Mouse (Mus musculus) skeletal muscle tissue, postnatal 0 days (tissue): ENCODE results near the gene Washc2. TPM values are rescaled to one million over a fixed set of nuclear protein-coding genes. Genes with fewer than 3 reads are reported as not detected.

Experiments used
- polyA plus RNA-seq: library from polyadenylated mRNA; unstranded; fragments of >200 nt; fragmentation: Nextera tagmentation; extraction: Ambion mirVana; gene quantifications from 2 replicates; pipeline ENCODE4 v1.2.1, GENCODE M21; 2015

The Washc2 gene
- polyA plus RNA-seq: 23.1 and 24.7 TPM in 2 replicates

GRCm38 (mm10) chr6:116207729-116208534, at the start of gene Washc2:
Gene Washc2, plus strand, starts transcription at chr6:116208038.

GRCm38 (mm10) chr6:116193394-116194393, 14.1 kb upstream of the Washc2 start, which contains the start of gene Tmcc1:
Gene Tmcc1, minus strand, starts transcription at chr6:116193486.

GRCm38 (mm10) chr6:116264018-116264651, 56.3 kb downstream of the Washc2 start, which contains the start of gene Zfand4:
Gene Zfand4, plus strand, starts transcription at chr6:116264222.

Other genes starting within 250 kb of the Washc2 start
- gene Plxnd1, start 213.0 kb upstream of the Washc2 start, polyA plus RNA-seq: 14.4 and 14.9 TPM in 2 replicates
- gene Tmcc1, start 14.6 kb upstream of the Washc2 start, polyA plus RNA-seq: 10.4 TPM in 2 replicates
- gene Zfand4, start 56.2 kb downstream of the Washc2 start, polyA plus RNA-seq: 1.9 and 2.1 TPM in 2 replicates
- gene March8, start 130.0 kb downstream of the Washc2 start, polyA plus RNA-seq: 15.8 and 17.0 TPM in 2 replicates